Mouse (Mus musculus) stomach, embryonic 16.5 days (tissue): ENCODE results near the gene Rab11fip4. TPM values are rescaled to one million over a fixed set of nuclear protein-coding genes. Genes with fewer than 3 reads are reported as not detected.
"Not testable (repeated sequence)": the region's sequence is repeated elsewhere in the genome, so short reads cannot be mapped to it uniquely, and the experiment has no call there.

ENCODE experiments used
- ATAC-seq: fragments of 200-750 bp; cut with Nextera tagmentation; 2 replicates; pipeline ENCODE4 v1.8.0; 2017; ENCODE audit warnings: moderate number of reproducible peaks, moderate TSS enrichment; ENCODE audit not compliant: insufficient read depth, low FRiP score
- H3K27ac ChIP-seq: fragments of 300-500 bp; sonication (generic); 2 replicates; pipeline ENCODE4 v1.5.1; 2014; ENCODE audit warnings: low read length
- H3K27me3 ChIP-seq: fragments of 300-500 bp; sonication (generic); 2 replicates; pipeline ENCODE4 v1.6.1; 2014; ENCODE audit warnings: low read length, control low read depth, mixed read lengths; ENCODE audit not compliant: control insufficient read depth, insufficient read depth
- H3K36me3 ChIP-seq: fragments of 300-500 bp; sonication (generic); 2 replicates; pipeline ENCODE4 v1.6.1; 2014; ENCODE audit warnings: low read length; ENCODE audit not compliant: control insufficient read depth, insufficient read depth
- H3K4me1 ChIP-seq: fragments of 300-500 bp; sonication (generic); 2 replicates; pipeline ENCODE4 v1.6.1; 2014; ENCODE audit warnings: low read length, control low read depth, mixed read lengths; ENCODE audit not compliant: control insufficient read depth, insufficient read depth
- H3K4me2 ChIP-seq: fragments of 300-500 bp; sonication (generic); 2 replicates; pipeline ENCODE4 v1.6.1; 2014; ENCODE audit warnings: low read depth, low read length, mixed read lengths
- H3K4me3 ChIP-seq: fragments of 300-500 bp; sonication (generic); replicated peaks from 2 replicates; pipeline ENCODE4 v1.5.1; 2014; ENCODE audit warnings: mild to moderate bottlenecking, low read length
- H3K9ac ChIP-seq: fragments of 300-500 bp; sonication (generic); 2 replicates; pipeline ENCODE4 v1.6.1; 2014; ENCODE audit warnings: low read length
- H3K9me3 ChIP-seq: fragments of 300-500 bp; sonication (generic); replicated peaks from 2 replicates; pipeline ENCODE4 v1.6.1; 2016; ENCODE audit warnings: low read length, control low read depth; ENCODE audit not compliant: control insufficient read depth
- WGBS: fragments of 180-500 bp; shearing (Covaris S2); extraction: QIAGEN DNeasy Blood & Tissue Kit; methylation state at CpG from one replicate; pipeline ENCODE4 v1.1.7; 2014; 5-methylcytosine and 5-hydroxymethylcytosine counted together
- polyA plus RNA-seq: library from polyadenylated mRNA; unstranded; fragments of >200 nt; fragmentation: Nextera tagmentation; extraction: Ambion mirVana; gene quantifications from 2 replicates; pipeline ENCODE4 v1.2.1, GENCODE M21; 2015

Rab11fip4 gene
- polyA plus RNA-seq, 1 experiment from 2014 or later, result 2.0 TPM

DNA sequence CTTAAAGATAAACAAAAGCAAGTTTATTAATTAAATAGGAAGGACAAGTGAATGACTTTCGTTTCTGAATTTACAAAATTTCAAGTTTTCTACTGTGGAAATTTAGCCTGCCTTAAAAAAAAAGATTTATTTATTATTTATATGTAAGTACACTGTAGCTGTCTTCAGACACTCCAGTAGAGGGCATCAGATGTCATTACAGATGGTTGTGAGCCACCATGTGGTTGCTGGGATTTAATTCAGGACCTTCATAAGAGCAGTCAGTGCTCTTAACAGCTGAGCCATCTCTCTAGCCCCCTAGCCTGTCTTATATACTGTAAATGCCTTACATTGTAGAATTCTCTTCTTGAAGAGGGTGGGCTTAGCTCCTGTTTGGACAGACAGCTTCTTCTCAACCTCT lies 98.9 kb downstream of the Rab11fip4 start:
- H3K36me3 ChIP-seq, result no peaks in the 10 kb centered on the region
- no peak overlapping the region for H3K9ac ChIP-seq
- H3K4me3 ChIP-seq, result no peak overlapping the region
- no peak for ATAC-seq
- 91% methylated on average over 1 of the region's 1 CpGs for WGBS
- no peak overlapping the region for H3K27ac ChIP-seq
- no peaks in the 10 kb centered on the region for H3K9me3 ChIP-seq
- H3K4me2 ChIP-seq, result no peak overlapping the region
- H3K27me3 ChIP-seq, result no peaks in the 10 kb centered on the region
- H3K4me1 ChIP-seq, result no peaks in the 10 kb centered on the region

DNA sequence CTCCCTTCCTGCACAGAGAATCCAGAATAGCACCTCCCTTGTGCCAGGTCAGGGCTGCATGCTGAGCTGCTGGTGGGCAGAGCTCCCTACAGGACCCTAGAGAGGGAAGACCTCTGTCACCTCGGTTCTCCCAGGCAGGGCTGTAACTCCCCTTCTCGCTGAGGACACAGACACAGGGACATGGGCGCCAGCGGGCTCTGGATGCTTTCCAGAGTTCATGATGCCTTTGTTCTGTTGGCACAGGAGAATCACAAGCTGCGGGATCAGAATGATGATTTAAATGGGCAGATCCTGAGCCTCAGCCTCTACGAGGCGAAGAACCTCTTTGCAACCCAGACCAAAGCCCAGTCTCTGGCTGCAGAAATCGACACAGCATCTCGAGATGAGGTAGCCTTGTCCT lies 100.5 kb downstream of the Rab11fip4 start:
- H3K36me3 ChIP-seq, result no peaks in the 10 kb centered on the region
- H3K4me1 ChIP-seq, result no peaks in the 10 kb centered on the region
- no peak overlapping the region for H3K27ac ChIP-seq
- no peak overlapping the region for H3K9ac ChIP-seq
- no peak for ATAC-seq
- H3K27me3 ChIP-seq, result no peaks in the 10 kb centered on the region
- no peak overlapping the region for H3K4me2 ChIP-seq
- H3K9me3 ChIP-seq, result no peaks in the 10 kb centered on the region
- 87% methylated on average over 9 of the region's 9 CpGs for WGBS
- no peak overlapping the region for H3K4me3 ChIP-seq

DNA sequence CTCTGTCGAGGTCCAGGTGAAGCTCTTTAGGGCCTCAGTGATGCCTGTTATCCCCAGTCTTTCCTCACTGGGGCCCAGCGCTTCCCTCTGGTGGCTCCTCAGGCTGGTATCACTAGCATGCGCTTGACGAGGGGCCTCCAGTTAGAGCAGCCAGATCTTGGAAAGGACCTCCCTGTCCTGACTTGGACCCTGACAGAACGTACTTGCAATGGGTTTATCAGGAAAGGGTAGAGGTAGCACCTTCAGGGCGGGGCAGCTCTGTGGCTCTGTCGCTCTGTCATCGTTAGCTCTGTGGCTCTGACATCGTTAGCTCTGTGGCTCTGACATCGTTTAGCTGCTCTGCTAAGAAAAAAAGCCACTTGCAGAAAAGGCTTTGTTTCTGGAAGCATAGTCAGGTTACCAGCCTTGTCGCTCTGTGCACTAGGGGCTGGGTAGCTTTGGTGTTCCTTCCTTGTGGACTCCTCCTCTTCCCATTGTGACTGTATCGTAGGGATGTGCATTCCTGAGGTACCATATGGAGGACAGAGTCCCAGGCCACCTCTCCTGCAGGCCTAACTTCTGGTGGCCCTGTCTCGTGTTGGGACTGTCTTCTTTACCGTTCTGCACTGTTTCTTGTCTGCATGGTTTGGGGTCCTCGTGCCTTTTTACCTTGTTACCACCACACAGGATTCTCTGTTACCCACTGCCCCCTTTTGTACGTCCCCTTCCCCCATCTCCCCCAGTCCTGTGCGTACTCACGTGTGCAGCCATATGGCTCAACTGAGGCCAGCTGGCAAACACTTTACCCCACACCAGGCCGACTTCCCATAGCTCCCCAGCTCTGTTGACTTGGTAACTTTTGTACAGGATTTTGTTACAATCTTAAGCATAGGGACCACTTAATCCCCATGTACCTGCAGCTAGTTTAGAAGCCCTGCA lies 105.6 kb downstream of the Rab11fip4 start:
- Histone ChIP-seq H3K4me2 (no peak overlapping the region), H3K4me1 (0 out of 2 replicates have a peak, but pooled peaks cover 11% of the 10 kb centered on the region), H3K36me3 (no peaks in the 10 kb centered on the region), H3K9ac (no peak overlapping the region), H3K27ac (no peak overlapping the region), H3K27me3 (no peaks in the 10 kb centered on the region), H3K9me3 (no peaks in the 10 kb centered on the region), H3K4me3 (no peak overlapping the region)
- WGBS, result 55% methylated on average over 19 of the region's 19 CpGs
- no peak for ATAC-seq

DNA sequence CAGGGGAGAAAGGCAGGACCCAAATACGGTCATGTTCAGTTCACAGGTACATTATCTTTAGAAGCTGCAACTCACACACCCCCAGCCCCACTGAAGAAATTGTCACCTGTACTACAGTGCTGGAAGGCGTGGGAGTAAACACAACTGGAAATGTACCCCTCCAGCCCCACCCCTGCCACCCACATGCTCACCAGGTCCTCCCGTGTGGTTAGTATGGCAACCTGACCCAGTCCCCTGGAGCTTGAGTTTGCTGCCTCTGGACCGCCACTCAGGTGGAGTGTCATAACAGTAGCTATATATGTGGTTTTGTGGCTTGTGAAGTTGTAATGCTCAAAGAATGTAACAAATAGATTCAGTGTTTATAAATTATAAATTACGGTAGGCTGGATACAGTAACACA lies 107.1 kb downstream of the Rab11fip4 start:
- H3K27ac ChIP-seq, result no peak overlapping the region
- peaks cover 19% of the 10 kb centered on the region for H3K4me1 ChIP-seq
- WGBS, result 64% methylated on average over 5 of the region's 5 CpGs
- no peak overlapping the region for H3K4me2 ChIP-seq
- no peak overlapping the region for H3K4me3 ChIP-seq
- ATAC-seq, result no peak
- no peaks in the 10 kb centered on the region for H3K9me3 ChIP-seq
- H3K36me3 ChIP-seq, result no peaks in the 10 kb centered on the region
- H3K27me3 ChIP-seq, result no peaks in the 10 kb centered on the region
- H3K9ac ChIP-seq, result no peak overlapping the region

DNA sequence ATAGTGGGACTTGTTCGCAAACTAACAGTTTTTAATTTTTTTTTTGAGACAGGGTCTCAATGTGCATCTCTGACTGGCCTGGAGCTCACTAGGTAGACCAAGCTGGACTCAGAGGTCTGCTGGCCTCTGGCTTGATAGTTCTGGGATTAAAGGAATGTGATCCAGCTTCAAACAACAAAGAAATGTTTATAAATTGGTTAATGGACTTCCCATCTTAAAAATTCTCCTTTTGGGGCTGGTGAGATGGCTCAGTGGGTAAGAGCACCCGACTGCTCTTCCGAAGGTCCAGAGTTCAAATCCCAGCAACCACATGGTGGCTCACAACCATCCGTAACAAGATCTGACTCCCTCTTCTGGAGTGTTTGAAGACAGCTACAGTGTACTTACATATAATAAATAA lies 107.5 kb downstream of the Rab11fip4 start:
- H3K4me1 ChIP-seq, result peaks cover 22% of the 10 kb centered on the region
- WGBS, result 73% methylated on average over 3 of the region's 4 CpGs
- H3K4me3 ChIP-seq, H3K36me3 ChIP-seq, H3K4me2 ChIP-seq, H3K9ac ChIP-seq, ATAC-seq, H3K9me3 ChIP-seq, H3K27ac ChIP-seq, H3K27me3 ChIP-seq: not testable (repeated sequence)

DNA sequence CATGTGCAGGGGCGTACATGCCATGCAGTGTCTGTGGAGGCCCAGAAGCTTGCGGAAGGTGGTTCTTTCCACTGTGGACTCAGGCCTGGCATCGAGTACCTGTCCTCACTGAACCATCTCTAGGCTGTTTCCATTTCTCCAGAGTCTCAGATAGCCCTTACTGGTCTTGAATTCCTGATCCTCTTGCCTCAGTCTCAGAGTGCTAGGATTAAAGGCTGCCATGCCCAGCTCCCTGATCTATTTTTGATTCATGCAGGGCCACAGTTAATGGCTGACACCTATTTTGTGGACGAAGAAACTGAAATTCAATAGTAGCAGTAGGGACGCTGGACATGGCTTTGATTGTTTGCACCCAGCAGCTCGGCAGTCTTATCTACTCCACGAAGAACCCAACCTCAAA lies 110.5 kb downstream of the Rab11fip4 start:
- no peaks in the 10 kb centered on the region for H3K9me3 ChIP-seq
- no peak overlapping the region for H3K4me2 ChIP-seq
- no peak overlapping the region for H3K4me3 ChIP-seq
- 80% methylated on average over 7 of the region's 7 CpGs for WGBS
- ATAC-seq, result no peak
- peaks cover 28% of the 10 kb centered on the region for H3K4me1 ChIP-seq
- H3K9ac ChIP-seq, result no peak overlapping the region
- H3K27ac ChIP-seq, result no peak overlapping the region
- no peaks in the 10 kb centered on the region for H3K27me3 ChIP-seq
- H3K36me3 ChIP-seq, result no peaks in the 10 kb centered on the region

DNA sequence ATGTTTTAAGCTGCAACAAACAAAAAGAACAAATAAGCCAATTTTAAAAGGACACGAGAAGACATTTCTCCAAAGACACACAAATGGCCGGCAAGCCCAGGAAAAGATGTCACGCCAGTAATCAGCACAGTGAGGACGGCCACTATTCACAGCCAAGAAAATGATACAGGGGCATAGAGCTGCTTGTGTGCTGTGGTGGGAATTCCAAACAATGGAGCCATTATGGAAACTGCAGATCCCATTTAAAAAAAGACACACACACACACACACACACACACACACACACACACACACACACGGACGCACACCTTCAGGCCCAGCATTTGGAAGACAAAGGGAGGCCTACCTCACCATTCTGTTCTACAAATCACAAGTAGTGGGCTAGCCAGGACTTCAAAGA lies 111.1 kb downstream of the Rab11fip4 start:
- Histone ChIP-seq H3K9ac (no peak overlapping the region), H3K27me3 (no peaks in the 10 kb centered on the region), H3K4me1 (peaks cover 28% of the 10 kb centered on the region), H3K27ac (no peak overlapping the region), H3K9me3 (no peaks in the 10 kb centered on the region), H3K36me3 (no peaks in the 10 kb centered on the region), H3K4me3 (no peak overlapping the region), H3K4me2 (no peak overlapping the region)
- ATAC-seq, result no peak
- WGBS, result 88% methylated on average over 6 of the region's 6 CpGs

DNA sequence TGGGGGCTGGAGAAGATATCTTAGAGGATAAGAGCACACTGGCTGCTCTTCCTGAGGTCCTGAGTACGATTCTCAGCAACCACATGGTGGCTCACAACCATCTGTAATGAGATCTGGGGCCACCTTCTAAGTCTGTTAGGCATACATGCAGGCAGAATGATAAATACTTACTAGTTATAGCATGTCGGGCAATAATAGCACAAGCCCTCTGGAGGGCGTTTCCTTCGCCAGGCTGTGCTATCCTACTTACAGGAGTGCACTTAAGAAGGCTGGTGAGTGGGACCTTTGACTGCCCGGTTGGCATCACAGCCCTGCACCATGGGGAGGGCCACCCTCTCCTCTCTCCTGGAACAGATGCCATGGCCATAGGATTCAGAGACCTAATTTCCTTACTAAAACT lies 112.4 kb downstream of the Rab11fip4 start:
- Histone ChIP-seq H3K4me3 (peak overlapping the region; percentile 67), H3K9me3 (no peaks in the 10 kb centered on the region), H3K36me3 (no peaks in the 10 kb centered on the region), H3K27ac (peak overlapping the region; percentile 96), H3K9ac (peak overlapping the region; percentile 82), H3K4me1 (peaks cover 17% of the 10 kb centered on the region), H3K4me2 (peak overlapping the region; percentile 83), H3K27me3 (no peaks in the 10 kb centered on the region)
- WGBS, result 3% methylated on average over 5 of the region's 5 CpGs
- peak; percentile 18; the same call in 1 of the 2 replicates for ATAC-seq

DNA sequence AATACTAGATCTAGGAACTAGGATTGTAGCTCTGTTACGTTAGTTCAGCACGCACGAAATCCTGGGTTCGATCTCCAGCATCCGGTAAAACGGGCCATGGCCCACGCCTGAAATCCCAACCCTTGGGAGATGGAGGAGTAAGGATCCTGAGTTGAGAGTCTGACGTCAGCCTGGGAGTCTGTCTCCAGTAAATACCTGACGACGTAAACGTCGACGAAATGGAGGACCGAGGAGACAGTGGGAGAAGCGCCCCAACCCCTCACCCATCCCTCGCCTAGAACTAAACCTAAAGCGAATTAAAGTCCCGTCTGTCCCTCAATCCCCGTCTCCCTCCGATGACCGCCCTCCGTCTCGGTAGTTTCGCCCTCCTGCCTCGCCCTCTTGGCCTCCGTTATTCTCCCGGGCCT lies 112.9 kb downstream of the Rab11fip4 start:
- no peak; the same call in 1 of the 2 replicates for ATAC-seq
- Histone ChIP-seq H3K9me3 (no peaks in the 10 kb centered on the region), H3K9ac (peak overlapping the region; percentile 82), H3K36me3 (no peaks in the 10 kb centered on the region), H3K4me1 (peaks cover 17% of the 10 kb centered on the region), H3K27me3 (no peaks in the 10 kb centered on the region), H3K4me2 (peak overlapping the region; percentile 83), H3K4me3 (peak overlapping the region; percentile 67), H3K27ac (peak overlapping the region; percentile 96)
- under 1% methylated on average over 27 of the region's 27 CpGs for WGBS
